Mouse (Mus musculus): ENCODE results near the gene Mea1. TPM values are rescaled to one million over a fixed set of nuclear protein-coding genes. Genes with fewer than 3 reads are reported as not detected.

Gene Mea1
- polyA plus RNA-seq, 1 experiment from 2014 or later, result 148 TPM

DNA sequence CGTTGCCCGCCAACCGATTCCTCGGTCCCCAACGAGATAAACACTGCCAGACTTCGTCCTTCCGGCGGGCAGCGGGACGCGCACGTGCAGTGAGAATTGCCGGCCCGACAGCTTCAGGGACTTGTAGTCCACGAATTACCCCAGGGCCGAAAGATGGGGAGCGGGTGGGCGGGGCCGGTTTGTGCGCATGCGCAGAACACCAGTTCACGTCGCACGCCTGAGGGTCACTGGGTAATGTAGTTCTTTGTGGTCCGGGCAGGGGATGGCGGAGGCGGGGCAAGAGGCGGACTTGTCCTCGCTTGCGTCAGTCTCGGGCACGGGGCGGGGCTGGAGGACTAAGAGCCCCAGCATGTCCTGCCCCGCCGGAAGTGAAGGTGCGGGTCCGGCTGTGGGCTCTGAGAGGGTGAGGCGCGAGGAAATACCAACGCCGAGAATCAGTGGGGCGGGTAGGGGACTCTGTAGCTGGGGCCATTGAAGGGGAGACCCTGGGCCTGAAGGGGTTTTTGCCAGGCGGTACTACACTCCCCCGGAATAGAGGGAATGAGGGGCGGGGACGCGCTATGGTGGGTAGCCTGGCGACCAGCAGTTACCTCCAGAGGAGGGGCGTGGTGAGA is 2.3 kb downstream of the Mea1 start, which contains the start of gene Klhdc3:
Klhdc3 (minus strand) TSS at position 155 of the 614 bp plus-strand sequence.
- Histone ChIP-seq H3K9ac (ENCODE audit: low read length) (peak within 1 kb of the TSS; percentile 77), H3K27me3 (ENCODE audit: control insufficient read depth, insufficient read depth, low read length) (no peaks in the 10 kb centered on the region), H3K27ac (ENCODE audit: low read length) (peak within 1 kb of the TSS; percentile 88), H3K4me1 (ENCODE audit: control insufficient read depth, insufficient read depth, low read length) (peaks cover 18% of the 10 kb centered on the region), H3K9me3 (replicated peaks; ENCODE audit: control insufficient read depth, low read length) (no peaks in the 10 kb centered on the region), H3K4me2 (ENCODE audit: low read depth, low read length) (peak within 1 kb of the TSS; percentile 77), H3K36me3 (ENCODE audit: control insufficient read depth, insufficient read depth, low read length) (peaks cover 22% of the 10 kb centered on the region), H3K4me3 (replicated peaks; ENCODE audit: low read length) (peak within 1 kb of the TSS; percentile 69)
- peak; percentile 98 for ATAC-seq (ENCODE audit: insufficient read depth, low FRiP score)
- under 1% methylated on average over 49 of the region's 49 CpGs for WGBS

DNA sequence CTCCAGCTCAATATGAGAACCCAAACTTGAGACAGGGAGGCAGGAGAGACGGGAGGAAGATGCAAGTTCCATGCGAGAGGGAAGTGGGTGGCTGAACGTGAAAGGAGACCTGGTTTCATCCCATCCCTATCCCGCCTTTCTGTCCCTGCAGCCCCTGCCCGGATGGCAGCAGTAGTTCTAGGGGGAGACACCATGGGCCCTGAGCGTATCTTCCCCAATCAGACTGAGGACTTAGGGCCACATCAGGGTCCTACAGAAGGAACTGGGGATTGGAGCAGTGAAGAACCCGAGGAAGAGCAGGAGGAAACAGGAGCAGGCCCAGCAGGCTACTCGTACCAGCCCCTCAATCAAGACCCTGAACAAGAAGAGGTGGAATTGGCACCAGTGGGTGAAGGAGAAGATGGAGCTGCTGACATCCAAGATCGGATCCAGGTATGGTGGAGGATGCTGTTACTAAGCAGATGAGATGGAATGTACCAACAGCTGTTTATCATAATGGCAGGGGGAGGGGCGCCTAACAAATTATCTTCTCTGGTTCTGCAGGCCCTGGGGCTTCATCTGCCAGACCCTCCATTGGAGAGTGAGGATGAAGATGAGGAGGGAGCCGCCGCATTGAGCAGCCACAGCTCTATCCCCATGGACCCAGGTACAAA is 3.0 kb downstream of the Mea1 start:
- WGBS, result 18% methylated on average over 12 of the region's 12 CpGs
- peaks cover 17% of the 10 kb centered on the region for H3K36me3 ChIP-seq (ENCODE audit: control insufficient read depth, insufficient read depth, low read length)

DNA sequence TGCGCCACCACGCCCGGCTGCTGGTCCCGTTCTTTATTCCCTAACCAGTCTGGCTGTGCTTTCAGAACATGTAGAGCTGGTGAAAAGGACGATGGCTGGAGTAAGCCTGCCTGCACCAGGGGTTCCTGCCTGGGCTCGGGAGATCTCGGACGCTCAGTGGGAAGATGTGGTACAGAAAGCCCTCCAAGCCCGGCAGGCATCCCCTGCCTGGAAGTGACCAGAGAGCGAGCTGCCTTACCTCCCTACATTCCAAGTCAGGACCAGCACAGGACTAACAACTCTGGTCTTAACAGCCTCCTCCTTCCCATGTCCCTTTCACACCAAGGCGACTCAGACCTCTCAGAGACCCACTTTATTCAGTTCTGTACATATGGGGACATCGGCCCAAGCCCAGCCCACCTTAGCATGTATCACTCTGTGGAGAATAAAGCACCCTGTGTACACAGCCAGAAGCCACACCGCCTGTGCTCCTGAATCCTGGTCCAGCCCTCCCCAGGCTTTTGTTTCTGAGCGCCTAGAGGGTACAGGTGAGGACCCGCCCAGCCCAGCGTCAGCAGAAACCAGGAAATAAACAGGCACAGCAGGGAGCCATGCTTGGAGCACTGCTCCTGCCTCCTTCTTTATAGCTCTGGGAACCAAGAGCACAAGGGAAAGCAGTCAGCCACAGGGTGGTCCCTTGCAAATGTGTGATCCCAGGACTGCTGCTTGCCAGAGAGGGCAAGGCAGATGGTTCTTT is 4.2 kb downstream of the Mea1 start:
- Histone ChIP-seq H3K4me2 (ENCODE audit: low read depth, low read length) (no peak overlapping the region), H3K4me1 (ENCODE audit: control insufficient read depth, insufficient read depth, low read length) (peaks cover 18% of the 10 kb centered on the region), H3K4me3 (replicated peaks; ENCODE audit: low read length) (no peak overlapping the region), H3K27me3 (ENCODE audit: control insufficient read depth, insufficient read depth, low read length) (no peaks in the 10 kb centered on the region), H3K36me3 (ENCODE audit: control insufficient read depth, insufficient read depth, low read length) (peaks cover 14% of the 10 kb centered on the region), H3K9ac (ENCODE audit: low read length) (no peak overlapping the region), H3K27ac (ENCODE audit: low read length) (peak overlapping the region; percentile 7; the same call in 1 of the 2 replicates), H3K9me3 (replicated peaks; ENCODE audit: control insufficient read depth, low read length) (no peaks in the 10 kb centered on the region)
- no peak for ATAC-seq (ENCODE audit: insufficient read depth, low FRiP score)
- WGBS, result 75% methylated on average over 16 of the region's 16 CpGs

More for the DNA sequence above, 3.0 kb downstream of the Mea1 start:
- Histone ChIP-seq H3K4me3 (replicated peaks; ENCODE audit: low read length) (peak overlapping the region; percentile 69), H3K9me3 (replicated peaks; ENCODE audit: control insufficient read depth, low read length) (no peaks in the 10 kb centered on the region), H3K27me3 (ENCODE audit: control insufficient read depth, insufficient read depth, low read length) (no peaks in the 10 kb centered on the region), H3K27ac (ENCODE audit: low read length) (peak overlapping the region; percentile 71), H3K4me1 (ENCODE audit: control insufficient read depth, insufficient read depth, low read length) (peaks cover 18% of the 10 kb centered on the region), H3K4me2 (ENCODE audit: low read depth, low read length) (peak overlapping the region; percentile 77), H3K9ac (ENCODE audit: low read length) (peak overlapping the region; percentile 77)
- no peak for ATAC-seq (ENCODE audit: insufficient read depth, low FRiP score)

DNA sequence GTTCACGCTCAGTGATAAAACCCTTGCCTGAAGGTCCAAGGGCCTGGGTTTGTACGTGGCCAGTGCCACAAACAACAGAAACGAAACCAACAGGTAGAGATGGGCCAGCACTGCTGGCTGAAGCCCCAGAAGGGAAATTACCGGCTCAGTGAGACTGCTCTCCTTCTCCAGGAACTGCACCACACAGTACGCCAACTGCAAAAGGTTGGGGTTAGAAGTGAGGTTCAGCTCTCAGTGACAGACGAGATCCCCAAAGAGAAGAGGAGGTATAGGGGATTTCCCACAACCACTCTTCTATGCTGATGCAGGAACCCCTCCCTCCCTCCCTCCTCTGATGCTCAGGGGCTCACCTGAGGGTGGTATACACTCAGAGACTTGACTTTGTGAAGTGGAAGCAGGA is 7.3 kb downstream of the Mea1 start:
- Histone ChIP-seq H3K4me1 (ENCODE audit: control insufficient read depth, insufficient read depth, low read length) (peaks cover 8% of the 10 kb centered on the region), H3K27me3 (ENCODE audit: control insufficient read depth, insufficient read depth, low read length) (no peaks in the 10 kb centered on the region), H3K9me3 (replicated peaks; ENCODE audit: control insufficient read depth, low read length) (no peaks in the 10 kb centered on the region), H3K27ac (ENCODE audit: low read length) (no peak overlapping the region), H3K4me2 (ENCODE audit: low read depth, low read length) (no peak overlapping the region), H3K9ac (ENCODE audit: low read length) (no peak overlapping the region), H3K36me3 (ENCODE audit: control insufficient read depth, insufficient read depth, low read length) (peaks cover 14% of the 10 kb centered on the region), H3K4me3 (replicated peaks; ENCODE audit: low read length) (no peak overlapping the region)
- 92% methylated on average over 6 of the region's 6 CpGs for WGBS
- ATAC-seq (ENCODE audit: insufficient read depth, low FRiP score), result no peak

DNA sequence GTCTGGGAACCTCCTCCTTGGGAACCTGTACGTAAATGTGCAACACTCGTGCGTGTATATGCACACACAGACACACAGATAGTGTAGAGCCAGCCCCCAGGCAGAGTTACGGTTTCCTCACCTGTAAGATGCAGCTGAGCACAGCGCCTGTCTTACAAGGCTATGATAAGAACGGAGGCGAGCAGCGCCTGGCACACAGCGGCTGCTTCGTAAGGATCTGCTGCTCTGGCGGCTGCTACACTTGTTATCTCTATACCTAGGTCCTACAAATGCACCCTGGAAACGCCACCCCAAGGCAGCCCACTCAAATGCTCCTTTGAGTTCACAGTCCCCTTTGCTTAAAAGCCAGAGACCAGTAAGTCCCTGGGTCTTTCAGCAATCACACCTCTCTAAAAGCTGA is 12.1 kb downstream of the Mea1 start:
- Histone ChIP-seq H3K4me2 (ENCODE audit: low read depth, low read length) (no peak overlapping the region), H3K4me3 (replicated peaks; ENCODE audit: low read length) (no peak overlapping the region), H3K9me3 (replicated peaks; ENCODE audit: control insufficient read depth, low read length) (no peaks in the 10 kb centered on the region), H3K4me1 (ENCODE audit: control insufficient read depth, insufficient read depth, low read length) (no peaks in the 10 kb centered on the region), H3K27ac (ENCODE audit: low read length) (no peak overlapping the region), H3K27me3 (ENCODE audit: control insufficient read depth, insufficient read depth, low read length) (no peaks in the 10 kb centered on the region), H3K36me3 (ENCODE audit: control insufficient read depth, insufficient read depth, low read length) (peaks cover 6% of the 10 kb centered on the region; the same call in 1 of the 2 replicates), H3K9ac (ENCODE audit: low read length) (no peak overlapping the region)
- ATAC-seq (ENCODE audit: insufficient read depth, low FRiP score), result no peak
- WGBS, result 88% methylated on average over 12 of the region's 12 CpGs

DNA sequence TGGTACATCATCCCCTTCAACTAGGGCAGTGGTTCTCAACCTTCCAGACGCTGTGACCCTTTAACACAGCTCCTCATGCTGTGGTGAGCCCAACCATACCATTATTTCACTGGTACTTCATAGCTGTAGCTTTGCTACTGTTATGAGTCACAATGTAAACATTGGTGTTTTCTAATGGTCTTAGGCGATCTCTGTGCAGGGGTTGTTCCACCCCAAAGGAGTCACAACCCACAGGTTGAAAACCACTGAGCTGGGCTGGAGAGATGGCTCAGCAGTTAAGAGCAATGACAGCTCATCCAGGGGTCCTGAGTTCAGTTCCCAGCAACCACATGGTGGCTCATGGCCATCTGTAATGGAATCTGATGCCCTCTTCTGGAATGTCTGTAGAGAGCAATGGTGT is 12.8 kb downstream of the Mea1 start:
- WGBS, result 70% methylated on average over 2 of the region's 2 CpGs
- no peak overlapping the region for H3K4me3 ChIP-seq (replicated peaks; ENCODE audit: low read length)
- H3K4me2 ChIP-seq (ENCODE audit: low read depth, low read length), result no peak overlapping the region
- no peak overlapping the region for H3K27ac ChIP-seq (ENCODE audit: low read length)
- peaks cover 6% of the 10 kb centered on the region; the same call in 1 of the 2 replicates for H3K36me3 ChIP-seq (ENCODE audit: control insufficient read depth, insufficient read depth, low read length)
- no peaks in the 10 kb centered on the region for H3K27me3 ChIP-seq (ENCODE audit: control insufficient read depth, insufficient read depth, low read length)
- ATAC-seq (ENCODE audit: insufficient read depth, low FRiP score), result peak; percentile 53; the same call in 1 of the 2 replicates
- H3K9ac ChIP-seq (ENCODE audit: low read length), result no peak overlapping the region
- no peaks in the 10 kb centered on the region for H3K4me1 ChIP-seq (ENCODE audit: control insufficient read depth, insufficient read depth, low read length)
- H3K9me3 ChIP-seq (replicated peaks; ENCODE audit: control insufficient read depth, low read length), result no peaks in the 10 kb centered on the region

DNA sequence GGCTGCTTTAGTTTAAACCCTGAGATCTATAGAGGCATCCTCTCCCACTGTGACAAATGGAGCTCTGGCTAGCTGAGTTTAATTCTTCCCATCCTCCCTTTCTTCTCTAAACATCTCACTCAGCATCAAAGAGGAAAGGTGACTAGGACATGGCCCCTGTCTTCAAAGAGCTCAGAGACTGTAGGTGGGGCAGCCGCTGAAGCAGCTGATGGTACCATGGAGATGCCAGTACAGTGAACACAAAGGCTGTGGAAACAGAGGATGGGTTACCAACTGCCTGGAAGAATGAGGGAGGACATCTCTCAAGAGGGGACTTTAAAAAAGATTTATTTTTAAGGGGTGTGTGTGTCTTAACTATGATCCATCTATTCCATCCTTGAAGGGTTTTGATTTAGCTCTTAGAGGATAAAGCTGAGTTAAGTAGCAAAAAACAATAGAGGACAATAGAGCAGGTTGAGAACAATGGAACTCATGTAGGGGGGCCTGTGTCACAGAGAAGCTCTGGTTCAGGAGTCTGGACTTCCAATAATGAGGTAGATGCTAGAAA is 16.0 kb downstream of the Mea1 start:
- ATAC-seq (ENCODE audit: insufficient read depth, low FRiP score), result no peak
- 66% methylated on average over 1 of the region's 1 CpGs for WGBS
- no peaks in the 10 kb centered on the region for H3K9me3 ChIP-seq (replicated peaks; ENCODE audit: control insufficient read depth, low read length)

DNA sequence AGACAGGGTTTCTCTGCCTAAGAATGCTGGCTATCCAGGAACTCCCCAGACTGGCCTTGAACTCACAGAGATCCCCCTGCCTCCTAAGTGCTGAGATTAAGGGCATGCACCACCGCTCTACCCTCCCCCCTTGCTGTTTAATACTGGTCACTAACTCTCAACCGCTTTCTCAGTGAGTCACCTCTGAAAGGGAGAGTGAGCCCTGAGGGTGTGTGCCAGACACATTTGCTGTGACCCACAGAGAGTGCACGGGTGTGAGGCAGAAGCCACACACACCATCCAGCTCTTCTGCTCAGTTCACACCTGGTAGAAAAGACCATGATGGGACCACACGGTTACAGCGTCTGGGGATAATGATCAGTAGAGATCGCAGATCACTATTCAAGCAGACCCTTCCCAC is 19.9 kb downstream of the Mea1 start:
- H3K9ac ChIP-seq (ENCODE audit: low read length), result no peak overlapping the region
- no peak overlapping the region for H3K4me2 ChIP-seq (ENCODE audit: low read depth, low read length)
- 87% methylated on average over 6 of the region's 6 CpGs for WGBS
- no peak overlapping the region for H3K27ac ChIP-seq (ENCODE audit: low read length)
- H3K27me3 ChIP-seq (ENCODE audit: control insufficient read depth, insufficient read depth, low read length), result no peaks in the 10 kb centered on the region
- no peaks in the 10 kb centered on the region for H3K9me3 ChIP-seq (replicated peaks; ENCODE audit: control insufficient read depth, low read length)
- H3K4me3 ChIP-seq (replicated peaks; ENCODE audit: low read length), result no peak overlapping the region
- ATAC-seq (ENCODE audit: insufficient read depth, low FRiP score), result no peak
- H3K36me3 ChIP-seq (ENCODE audit: control insufficient read depth, insufficient read depth, low read length), result peaks cover 4% of the 10 kb centered on the region; the same call in 1 of the 2 replicates
- H3K4me1 ChIP-seq (ENCODE audit: control insufficient read depth, insufficient read depth, low read length), result peaks cover 26% of the 10 kb centered on the region

More for the DNA sequence above, 16.0 kb downstream of the Mea1 start:
- Histone ChIP-seq H3K4me3 (replicated peaks; ENCODE audit: low read length) (no peak overlapping the region), H3K9ac (ENCODE audit: low read length) (no peak overlapping the region), H3K27ac (ENCODE audit: low read length) (no peak overlapping the region), H3K27me3 (ENCODE audit: control insufficient read depth, insufficient read depth, low read length) (no peaks in the 10 kb centered on the region), H3K4me2 (ENCODE audit: low read depth, low read length) (no peak overlapping the region), H3K36me3 (ENCODE audit: control insufficient read depth, insufficient read depth, low read length) (0 out of 2 replicates have a peak, but pooled peaks cover under 1% of the 10 kb centered on the region), H3K4me1 (ENCODE audit: control insufficient read depth, insufficient read depth, low read length) (no peaks in the 10 kb centered on the region)
